Mouse (Mus musculus): ENCODE measurements around the gene Tsen34. TPM values are rescaled to one million over a fixed set of nuclear protein-coding genes. Genes with fewer than 3 reads are reported as not detected.
"Not testable (repeated sequence)": the region's sequence is repeated elsewhere in the genome, so short reads cannot be mapped to it uniquely, and the experiment has no call there.

Tsen34 gene
- polyA plus RNA-seq, 1 experiment, result 0.70 TPM

GRCm38 (mm10) chr7:3683908-3684550 lies 8.6 kb upstream of the Tsen34 start:
- H3K36me3 ChIP-seq (ENCODE audit: control insufficient read depth), result peaks cover 17% of the 10 kb centered on the region
- no peaks in the 10 kb centered on the region for H3K9me3 ChIP-seq (ENCODE audit: control insufficient read depth, low read length)
- no peaks in the 10 kb centered on the region for H3K4me1 ChIP-seq (ENCODE audit: control insufficient read depth)
- H3K4me3 ChIP-seq (replicated peaks), result no peak overlapping the region
- TF ChIP-seq TAL1 (IDR thresholded peaks at IDR 0.05; ENCODE audit: low read length) (no peak), GATA1 (IDR thresholded peaks at IDR 0.05; ENCODE audit: low read length) (no peak)
- H3K27me3 ChIP-seq (ENCODE audit: control insufficient read depth), result no peaks in the 10 kb centered on the region

GRCm38 (mm10) chr7:3684698-3685097 lies 8.0 kb upstream of the Tsen34 start:
- H3K4me1 ChIP-seq (ENCODE audit: control insufficient read depth), result no peaks in the 10 kb centered on the region
- H3K4me3 ChIP-seq (replicated peaks), result no peak overlapping the region
- no peak for TF ChIP-seq TAL1 (IDR thresholded peaks at IDR 0.05; ENCODE audit: low read length)
- no peak for TF ChIP-seq GATA1 (IDR thresholded peaks at IDR 0.05; ENCODE audit: low read length)
- H3K27me3 ChIP-seq (ENCODE audit: control insufficient read depth), result no peaks in the 10 kb centered on the region
- peaks cover 17% of the 10 kb centered on the region for H3K36me3 ChIP-seq (ENCODE audit: control insufficient read depth)
- no peaks in the 10 kb centered on the region for H3K9me3 ChIP-seq (ENCODE audit: control insufficient read depth, low read length)

DNA sequence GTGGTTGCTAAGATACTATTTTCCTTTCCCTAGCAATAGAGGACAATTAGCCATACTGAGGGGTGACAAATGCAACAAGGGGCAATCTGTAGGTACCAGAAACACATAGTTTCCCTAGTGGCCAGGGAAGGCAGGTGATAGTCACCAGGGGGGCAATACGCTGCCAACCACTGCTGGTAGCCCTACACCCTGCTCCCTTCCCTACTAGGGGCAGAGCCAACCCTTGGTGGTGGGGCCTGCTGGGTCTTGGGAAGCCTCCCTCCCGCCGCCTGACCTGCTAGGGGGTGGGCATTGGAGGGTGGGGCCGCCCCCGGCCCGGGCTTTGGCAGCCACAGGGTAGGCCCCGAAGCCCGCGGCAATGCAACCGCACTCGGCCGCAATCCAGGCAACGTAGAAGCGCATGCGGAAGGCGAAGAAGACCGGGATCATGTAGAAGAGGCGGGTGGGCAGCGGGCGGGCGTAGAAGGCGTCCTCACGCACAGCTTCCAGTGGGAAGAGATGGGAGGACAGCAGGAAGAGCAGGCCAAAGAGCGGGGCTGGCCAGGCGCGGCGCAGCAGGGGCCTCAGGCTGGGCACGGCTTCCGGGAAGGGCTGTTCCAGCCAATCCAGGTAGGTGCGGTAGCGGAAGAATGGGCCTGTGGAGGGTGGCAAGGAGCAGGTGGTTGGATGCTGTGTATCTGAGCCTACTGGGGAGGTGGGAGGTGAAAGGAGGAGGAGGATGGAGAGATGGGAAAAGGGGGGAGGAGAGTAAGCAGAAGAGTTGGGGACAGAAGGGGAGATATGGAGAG lies 7.1 kb upstream of the Tsen34 start:
- TF ChIP-seq TAL1 (IDR thresholded peaks at IDR 0.05; ENCODE audit: low read length), result no peak
- no peak for TF ChIP-seq GATA1 (IDR thresholded peaks at IDR 0.05; ENCODE audit: low read length)
- Histone ChIP-seq H3K36me3 (ENCODE audit: control insufficient read depth) (peaks cover 17% of the 10 kb centered on the region), H3K4me1 (ENCODE audit: control insufficient read depth) (peaks cover 2% of the 10 kb centered on the region), H3K27me3 (ENCODE audit: control insufficient read depth) (no peaks in the 10 kb centered on the region), H3K4me3 (replicated peaks) (no peak overlapping the region), H3K9me3 (ENCODE audit: control insufficient read depth, low read length) (no peaks in the 10 kb centered on the region)

- H3K4me3 ChIP-seq (replicated peaks), result peak overlapping the region; percentile 84
- no peak for TF ChIP-seq GATA1 (IDR thresholded peaks at IDR 0.05; ENCODE audit: low read length)
- no peak for TF ChIP-seq TAL1 (IDR thresholded peaks at IDR 0.05; ENCODE audit: low read length)
- H3K9me3 ChIP-seq (ENCODE audit: control insufficient read depth, low read length), result no peaks in the 10 kb centered on the region
- H3K36me3 ChIP-seq (ENCODE audit: control insufficient read depth), result peaks cover 4% of the 10 kb centered on the region; the same call in 1 of the 2 replicates
- peaks cover 41% of the 10 kb centered on the region for H3K4me1 ChIP-seq (ENCODE audit: control insufficient read depth)
- H3K27me3 ChIP-seq (ENCODE audit: control insufficient read depth), result no peaks in the 10 kb centered on the region
Measured at GRCm38 (mm10) chr7:3691919-3692318, 744 bp upstream of the Tsen34 start.

- Histone ChIP-seq H3K27me3 (ENCODE audit: control insufficient read depth) (no peaks in the 10 kb centered on the region), H3K4me1 (ENCODE audit: control insufficient read depth) (peaks cover 41% of the 10 kb centered on the region), H3K4me3 (replicated peaks) (peak within 1 kb of the TSS; percentile 84), H3K9me3 (ENCODE audit: control insufficient read depth, low read length) (no peaks in the 10 kb centered on the region), H3K36me3 (ENCODE audit: control insufficient read depth) (peaks cover 4% of the 10 kb centered on the region; the same call in 1 of the 2 replicates)
- TF ChIP-seq TAL1 (IDR thresholded peaks at IDR 0.05; ENCODE audit: low read length), result no peak
- TF ChIP-seq GATA1 (IDR thresholded peaks at IDR 0.05; ENCODE audit: low read length), result no peak
Measured at GRCm38 (mm10) chr7:3692987-3693808, 535 bp downstream of the Tsen34 start, which contains the start of gene Mboat7. Mboat7 (minus strand) TSS chr7:3693523.

GRCm38 (mm10) chr7:3693809-3694075 lies 1.1 kb downstream of the Tsen34 start:
- H3K9me3 ChIP-seq (ENCODE audit: control insufficient read depth, low read length), result no peaks in the 10 kb centered on the region
- no peaks in the 10 kb centered on the region; the same call in 1 of the 2 replicates for H3K36me3 ChIP-seq (ENCODE audit: control insufficient read depth)
- H3K4me1 ChIP-seq (ENCODE audit: control insufficient read depth), result peaks cover 41% of the 10 kb centered on the region
- peak overlapping the region; percentile 84 for H3K4me3 ChIP-seq (replicated peaks)
- no peak for TF ChIP-seq TAL1 (IDR thresholded peaks at IDR 0.05; ENCODE audit: low read length)
- no peak for TF ChIP-seq GATA1 (IDR thresholded peaks at IDR 0.05; ENCODE audit: low read length)
- no peaks in the 10 kb centered on the region for H3K27me3 ChIP-seq (ENCODE audit: control insufficient read depth)

- TF ChIP-seq GATA1 (IDR thresholded peaks at IDR 0.05; ENCODE audit: low read length), result no peak
- TF ChIP-seq TAL1 (IDR thresholded peaks at IDR 0.05; ENCODE audit: low read length), result no peak
- Histone ChIP-seq H3K36me3 (ENCODE audit: control insufficient read depth) (no peaks in the 10 kb centered on the region; the same call in 1 of the 2 replicates), H3K9me3 (ENCODE audit: control insufficient read depth, low read length) (no peaks in the 10 kb centered on the region), H3K4me1 (ENCODE audit: control insufficient read depth) (peaks cover 41% of the 10 kb centered on the region), H3K27me3 (ENCODE audit: control insufficient read depth) (no peaks in the 10 kb centered on the region), H3K4me3 (replicated peaks) (peak overlapping the region; percentile 84)
Measured at GRCm38 (mm10) chr7:3694076-3694948, 1.6 kb downstream of the Tsen34 start.

GRCm38 (mm10) chr7:3694949-3695305 lies 2.3 kb downstream of the Tsen34 start:
- not testable (repeated sequence) for H3K36me3 ChIP-seq (ENCODE audit: control insufficient read depth); H3K27me3 ChIP-seq (ENCODE audit: control insufficient read depth); H3K9me3 ChIP-seq (ENCODE audit: control insufficient read depth, low read length)
- Histone ChIP-seq H3K4me1 (ENCODE audit: control insufficient read depth) (peaks cover 41% of the 10 kb centered on the region), H3K4me3 (replicated peaks) (peak overlapping the region; percentile 84)
